Mouse (Mus musculus): Measurements from ENCODE around the gene St6galnac3. TPM values are rescaled to one million over a fixed set of nuclear protein-coding genes. Genes with fewer than 3 reads are reported as not detected.

St6galnac3 gene
- polyA plus RNA-seq, 1 experiment, result 8.4 TPM

DNA sequence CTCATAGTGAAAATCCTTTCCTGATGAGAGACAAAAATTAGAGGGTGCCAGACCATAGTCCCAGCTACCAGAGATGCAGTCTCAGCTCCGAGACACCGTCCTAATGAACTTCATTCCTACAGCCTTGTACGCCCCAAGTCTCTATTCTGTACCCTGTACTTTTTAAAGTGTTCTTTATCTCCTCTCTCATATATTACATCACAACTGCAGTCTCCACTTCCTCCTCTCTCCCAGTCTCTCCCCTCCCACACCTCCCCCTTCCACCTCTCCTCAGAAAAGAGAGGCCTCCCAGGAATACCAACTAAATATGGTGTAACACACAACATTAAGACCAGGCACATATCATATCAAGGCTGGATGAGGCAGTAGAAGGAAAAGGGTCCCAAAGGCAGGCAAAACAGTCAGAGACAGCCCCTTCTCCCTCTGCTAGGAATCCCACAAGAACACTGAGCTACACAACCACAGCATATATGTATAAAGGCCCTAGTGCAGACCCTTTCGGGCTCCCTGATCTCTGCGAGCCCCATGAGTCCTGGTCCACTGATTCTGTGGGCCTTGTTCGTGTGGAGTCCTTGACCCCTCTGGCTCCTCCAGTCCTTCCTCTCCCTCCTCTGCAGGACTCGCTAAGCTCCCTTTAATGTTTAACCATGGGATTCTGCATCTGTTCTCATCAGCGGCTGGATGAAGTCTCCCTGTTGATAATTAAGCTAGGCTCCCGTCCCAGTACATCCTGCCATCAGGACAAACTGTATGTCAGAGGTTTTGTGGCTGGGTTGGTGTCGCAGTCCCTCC lies 502.2 kb downstream of the St6galnac3 start:
- DNase-seq, result no peak
- TF ChIP-seq POLR2A (IDR thresholded peaks at IDR 0.05; ENCODE audit: borderline replicate concordance, extremely low read depth, low read depth, low read length) (no peak), CTCF (IDR thresholded peaks at IDR 0.05; ENCODE audit: insufficient read depth, low read length) (no peak)
- Histone ChIP-seq H3K4me3 (replicated peaks; ENCODE audit: extremely low read depth, low read depth, low read length) (no peak overlapping the region), H3K4me1 (ENCODE audit: control insufficient read depth, insufficient read depth, low read length) (no peaks in the 10 kb centered on the region)
- 81% methylated on average over 10 of the region's 10 CpGs for WGBS

- no peak for DNase-seq
- 87% methylated on average over 2 of the region's 2 CpGs for WGBS
- Histone ChIP-seq H3K4me3 (replicated peaks; ENCODE audit: extremely low read depth, low read depth, low read length) (no peak overlapping the region), H3K4me1 (ENCODE audit: control insufficient read depth, insufficient read depth, low read length) (no peaks in the 10 kb centered on the region)
- TF ChIP-seq CTCF (IDR thresholded peaks at IDR 0.05; ENCODE audit: insufficient read depth, low read length) (no peak), POLR2A (IDR thresholded peaks at IDR 0.05; ENCODE audit: borderline replicate concordance, extremely low read depth, low read depth, low read length) (no peak)
Measured at GRCm38 (mm10) chr3:153219391-153219790, 505.6 kb downstream of the St6galnac3 start.

DNA sequence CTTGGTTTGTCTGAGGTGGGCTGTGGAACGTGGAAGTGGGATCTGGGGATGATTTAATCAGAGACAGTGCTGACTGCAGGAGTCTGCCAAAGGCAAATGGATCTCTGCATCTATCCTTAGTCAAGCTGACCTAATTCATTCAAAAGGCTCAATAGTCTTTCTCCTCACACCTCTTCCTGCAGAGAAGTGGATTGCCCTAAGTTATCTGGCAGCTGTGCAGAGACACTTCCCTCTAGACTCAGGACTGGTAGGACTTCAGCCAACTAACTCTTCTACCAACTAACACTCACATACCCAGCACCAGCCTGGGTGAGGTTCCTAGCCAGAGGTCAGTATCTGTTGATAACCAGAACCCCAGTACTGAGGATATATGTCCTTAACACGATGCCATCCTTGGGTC lies 516.8 kb downstream of the St6galnac3 start:
- TF ChIP-seq POLR2A (IDR thresholded peaks at IDR 0.05; ENCODE audit: borderline replicate concordance, extremely low read depth, low read depth, low read length) (no peak), CTCF (IDR thresholded peaks at IDR 0.05; ENCODE audit: insufficient read depth, low read length) (no peak)
- no peak for DNase-seq
- no peaks in the 10 kb centered on the region for H3K4me1 ChIP-seq (ENCODE audit: control insufficient read depth, insufficient read depth, low read length)
- no peak overlapping the region for H3K4me3 ChIP-seq (replicated peaks; ENCODE audit: extremely low read depth, low read depth, low read length)
- WGBS, result 72% methylated on average over 2 of the region's 2 CpGs

- 94% methylated on average over 5 of the region's 5 CpGs for WGBS
- Histone ChIP-seq H3K4me1 (ENCODE audit: control insufficient read depth, insufficient read depth, low read length) (no peaks in the 10 kb centered on the region), H3K4me3 (replicated peaks; ENCODE audit: extremely low read depth, low read depth, low read length) (no peak overlapping the region)
- DNase-seq, result no peak
- no peak for TF ChIP-seq POLR2A (IDR thresholded peaks at IDR 0.05; ENCODE audit: borderline replicate concordance, extremely low read depth, low read depth, low read length)
- TF ChIP-seq CTCF (IDR thresholded peaks at IDR 0.05; ENCODE audit: insufficient read depth, low read length), result no peak
Measured at GRCm38 (mm10) chr3:153204046-153204445, 520.9 kb downstream of the St6galnac3 start.

DNA sequence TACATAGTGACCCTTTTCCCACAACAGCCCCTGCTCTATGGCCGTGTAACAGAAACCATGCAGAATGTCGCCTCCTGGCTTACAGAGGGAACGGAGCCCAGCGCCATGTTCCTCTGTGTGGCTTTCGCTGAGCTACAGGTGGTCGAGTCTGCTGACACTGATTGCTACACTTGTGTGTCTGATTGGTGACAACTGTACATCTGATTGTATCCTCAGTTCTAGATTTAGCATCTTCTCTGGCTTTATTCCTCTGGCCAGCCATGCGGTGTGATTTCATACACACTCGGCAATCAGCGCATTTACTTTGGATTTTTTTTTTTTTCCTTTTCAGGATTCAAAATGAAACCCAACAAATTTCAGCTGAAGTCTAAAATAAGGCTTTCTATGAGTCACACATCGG lies 523.1 kb downstream of the St6galnac3 start:
- DNase-seq, result no peak
- TF ChIP-seq CTCF (IDR thresholded peaks at IDR 0.05; ENCODE audit: insufficient read depth, low read length), result no peak
- TF ChIP-seq POLR2A (IDR thresholded peaks at IDR 0.05; ENCODE audit: borderline replicate concordance, extremely low read depth, low read depth, low read length), result no peak
- WGBS, result 94% methylated on average over 10 of the region's 10 CpGs
- Histone ChIP-seq H3K4me1 (ENCODE audit: control insufficient read depth, insufficient read depth, low read length) (no peaks in the 10 kb centered on the region), H3K4me3 (replicated peaks; ENCODE audit: extremely low read depth, low read depth, low read length) (no peak overlapping the region)

DNA sequence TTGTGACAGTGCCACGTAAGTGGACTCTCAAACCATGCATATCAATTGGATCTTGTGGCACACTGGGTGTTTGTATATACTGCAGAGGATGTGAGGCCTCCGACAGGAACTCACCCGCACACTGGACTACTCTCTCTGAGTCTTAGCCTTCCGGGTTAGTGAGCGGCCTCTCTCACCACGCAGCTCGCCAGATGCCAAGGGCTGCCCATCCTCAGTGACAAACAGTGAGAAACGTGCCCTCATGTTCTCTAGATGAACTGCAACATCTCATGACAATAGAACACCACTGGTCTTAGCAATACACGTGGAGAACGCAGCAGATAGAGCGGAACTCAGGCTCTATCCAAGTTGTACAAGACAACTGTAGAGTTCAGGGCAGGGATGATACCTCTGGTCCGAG lies 524.2 kb downstream of the St6galnac3 start:
- DNase-seq, result no peak
- H3K4me1 ChIP-seq (ENCODE audit: control insufficient read depth, insufficient read depth, low read length), result no peaks in the 10 kb centered on the region
- WGBS, result 68% methylated on average over 12 of the region's 12 CpGs
- TF ChIP-seq CTCF (IDR thresholded peaks at IDR 0.05; ENCODE audit: insufficient read depth, low read length) (no peak), POLR2A (IDR thresholded peaks at IDR 0.05; ENCODE audit: borderline replicate concordance, extremely low read depth, low read depth, low read length) (no peak)
- H3K4me3 ChIP-seq (replicated peaks; ENCODE audit: extremely low read depth, low read depth, low read length), result no peak overlapping the region

- 93% methylated on average over 11 of the region's 11 CpGs for WGBS
- Histone ChIP-seq H3K4me3 (replicated peaks; ENCODE audit: extremely low read depth, low read depth, low read length) (no peak overlapping the region), H3K4me1 (ENCODE audit: control insufficient read depth, insufficient read depth, low read length) (no peaks in the 10 kb centered on the region)
- TF ChIP-seq POLR2A (IDR thresholded peaks at IDR 0.05; ENCODE audit: borderline replicate concordance, extremely low read depth, low read depth, low read length) (no peak), CTCF (IDR thresholded peaks at IDR 0.05; ENCODE audit: insufficient read depth, low read length) (no peak)
- no peak for DNase-seq
Measured at GRCm38 (mm10) chr3:153200076-153200475, 524.9 kb downstream of the St6galnac3 start.

GRCm38 (mm10) chr3:153199251-153199650 lies 525.7 kb downstream of the St6galnac3 start:
- TF ChIP-seq CTCF (IDR thresholded peaks at IDR 0.05; ENCODE audit: insufficient read depth, low read length), result no peak
- no peak for TF ChIP-seq POLR2A (IDR thresholded peaks at IDR 0.05; ENCODE audit: borderline replicate concordance, extremely low read depth, low read depth, low read length)
- Histone ChIP-seq H3K4me1 (ENCODE audit: control insufficient read depth, insufficient read depth, low read length) (no peaks in the 10 kb centered on the region), H3K4me3 (replicated peaks; ENCODE audit: extremely low read depth, low read depth, low read length) (no peak overlapping the region)
- WGBS, result 74% methylated on average over 8 of the region's 8 CpGs
- no peak for DNase-seq

DNA sequence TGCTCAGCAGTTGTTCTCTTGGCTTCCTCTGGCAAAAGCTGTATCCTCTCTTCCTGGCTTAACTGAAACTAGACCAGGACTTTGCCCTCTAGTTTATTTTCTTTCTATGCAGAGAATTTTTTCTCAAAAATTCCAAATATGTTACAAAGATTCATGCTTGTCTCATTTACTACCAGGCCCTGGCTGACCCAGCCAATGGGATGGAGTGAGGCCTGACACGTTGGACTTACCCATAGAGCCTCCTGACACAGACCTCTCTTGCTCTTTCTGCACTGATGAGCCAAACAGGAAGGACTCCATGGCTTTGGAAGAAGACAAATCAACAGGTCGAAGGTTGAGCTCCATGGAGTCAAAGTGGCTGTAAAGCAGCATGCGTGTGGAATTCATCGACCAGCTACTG lies 526.5 kb downstream of the St6galnac3 start:
- WGBS, result 62% methylated on average over 4 of the region's 4 CpGs
- no peak overlapping the region for H3K4me3 ChIP-seq (replicated peaks; ENCODE audit: extremely low read depth, low read depth, low read length)
- no peak for TF ChIP-seq CTCF (IDR thresholded peaks at IDR 0.05; ENCODE audit: insufficient read depth, low read length)
- TF ChIP-seq POLR2A (IDR thresholded peaks at IDR 0.05; ENCODE audit: borderline replicate concordance, extremely low read depth, low read depth, low read length), result no peak
- no peak for DNase-seq
- no peaks in the 10 kb centered on the region for H3K4me1 ChIP-seq (ENCODE audit: control insufficient read depth, insufficient read depth, low read length)

GRCm38 (mm10) chr3:153193025-153193424 lies 531.9 kb downstream of the St6galnac3 start:
- WGBS, result 86% methylated on average over 7 of the region's 7 CpGs
- H3K4me1 ChIP-seq (ENCODE audit: control insufficient read depth, insufficient read depth, low read length), result no peaks in the 10 kb centered on the region
- DNase-seq, result no peak
- TF ChIP-seq CTCF (IDR thresholded peaks at IDR 0.05; ENCODE audit: insufficient read depth, low read length) (no peak), POLR2A (IDR thresholded peaks at IDR 0.05; ENCODE audit: borderline replicate concordance, extremely low read depth, low read depth, low read length) (no peak)
- H3K4me3 ChIP-seq (replicated peaks; ENCODE audit: extremely low read depth, low read depth, low read length), result no peak overlapping the region

Measured in lung, adult 2 months (tissue).